Mouse (Mus musculus): ENCODE measurements around the gene Dok5.

Gene Dok5

GRCm38 (mm10) chr2:170731632-170732561 is at the start of gene Dok5:
Gene Dok5 (plus strand): TSS chr2:170731807.
- peak; percentile 76 for DNase-seq (ENCODE audit: low read depth, low spot score)

GRCm38 (mm10) chr2:170683385-170683784 is 48.2 kb upstream of the Dok5 start:
- no peak for DNase-seq (ENCODE audit: low read depth, low spot score)

GRCm38 (mm10) chr2:170695071-170695936 is 36.3 kb upstream of the Dok5 start:
- DNase-seq (ENCODE audit: low read depth, low spot score) = no peak

GRCm38 (mm10) chr2:170695937-170696510 is 35.6 kb upstream of the Dok5 start:
- DNase-seq (ENCODE audit: low read depth, low spot score) = no peak

GRCm38 (mm10) chr2:170700471-170700870 is 31.1 kb upstream of the Dok5 start:
- DNase-seq (ENCODE audit: low read depth, low spot score) = no peak

GRCm38 (mm10) chr2:170706488-170706887 is 25.1 kb upstream of the Dok5 start:
- DNase-seq (ENCODE audit: low read depth, low spot score) = no peak

GRCm38 (mm10) chr2:170707672-170708071 is 23.9 kb upstream of the Dok5 start:
- DNase-seq (ENCODE audit: low read depth, low spot score) = no peak

GRCm38 (mm10) chr2:170708901-170709300 is 22.7 kb upstream of the Dok5 start:
- no peak for DNase-seq (ENCODE audit: low read depth, low spot score)

GRCm38 (mm10) chr2:170712658-170713285 is 18.8 kb upstream of the Dok5 start:
- DNase-seq (ENCODE audit: low read depth, low spot score) = no peak

GRCm38 (mm10) chr2:170720386-170720785 is 11.2 kb upstream of the Dok5 start:
- no peak for DNase-seq (ENCODE audit: low read depth, low spot score)

- DNase-seq (ENCODE audit: low read depth, low spot score) = no peak
These were observed 7.5 kb upstream of the Dok5 start for GRCm38 (mm10) chr2:170724136-170724535.

- no peak for DNase-seq (ENCODE audit: low read depth, low spot score)
These were observed 6.9 kb upstream of the Dok5 start for GRCm38 (mm10) chr2:170724716-170725115.

- no peak for DNase-seq (ENCODE audit: low read depth, low spot score)
These were observed 5.8 kb upstream of the Dok5 start for GRCm38 (mm10) chr2:170725796-170726195.

- no peak for DNase-seq (ENCODE audit: low read depth, low spot score)
These were observed 4.5 kb upstream of the Dok5 start for GRCm38 (mm10) chr2:170726996-170727710.

GRCm38 (mm10) chr2:170728864-170729263 is 2.7 kb upstream of the Dok5 start:
- no peak for DNase-seq (ENCODE audit: low read depth, low spot score)

- no peak for DNase-seq (ENCODE audit: low read depth, low spot score)
These were observed 1.9 kb upstream of the Dok5 start for GRCm38 (mm10) chr2:170729661-170730060.

GRCm38 (mm10) chr2:170730136-170730535 is 1.5 kb upstream of the Dok5 start:
- no peak for DNase-seq (ENCODE audit: low read depth, low spot score)

- no peak for DNase-seq (ENCODE audit: low read depth, low spot score)
These were observed 826 bp upstream of the Dok5 start for GRCm38 (mm10) chr2:170730781-170731180.

GRCm38 (mm10) chr2:170731205-170731604 is 402 bp upstream of the Dok5 start:
- DNase-seq (ENCODE audit: low read depth, low spot score) = no peak

GRCm38 (mm10) chr2:170733671-170734070 is 2.1 kb downstream of the Dok5 start:
- DNase-seq (ENCODE audit: low read depth, low spot score) = no peak

GRCm38 (mm10) chr2:170734446-170734845 is 2.8 kb downstream of the Dok5 start:
- no peak for DNase-seq (ENCODE audit: low read depth, low spot score)

All from telencephalon, adult 2 months (tissue).